Mouse (Mus musculus) thymus, adult 2 months (tissue): ENCODE data around the gene Mettl2. TPM values are rescaled to one million over a fixed set of nuclear protein-coding genes. Genes with fewer than 3 reads are reported as not detected.

ENCODE experiments used
- DNase-seq: peaks from one replicate; pipeline ENCODE4 v3.0.0; 2021
- H3K27ac ChIP-seq: fragments of 200-500 bp; 2 replicates; pipeline ENCODE4 v1.5.1; 2012; ENCODE audit warnings: low read length, control low read depth; ENCODE audit not compliant: control insufficient read depth, insufficient read depth
- H3K27me3 ChIP-seq: fragments of 200-500 bp; 2 replicates; pipeline ENCODE4 v1.6.1; 2012; ENCODE audit warnings: mild to moderate bottlenecking, low read length, moderate library complexity, mixed read lengths; ENCODE audit not compliant: control insufficient read depth, insufficient read depth
- H3K36me3 ChIP-seq: fragments of 200-500 bp; 2 replicates; pipeline ENCODE4 v1.6.1; 2012; ENCODE audit warnings: mild to moderate bottlenecking, low read length, moderate library complexity; ENCODE audit not compliant: control insufficient read depth, insufficient read depth
- H3K4me1 ChIP-seq: fragments of 200-500 bp; replicated peaks from 2 replicates; pipeline ENCODE4 v1.6.1; 2012; ENCODE audit warnings: low read length; ENCODE audit not compliant: control insufficient read depth, insufficient read depth
- H3K4me3 ChIP-seq: fragments of 200-500 bp; 2 replicates; pipeline ENCODE4 v1.5.1; 2012; ENCODE audit warnings: mild to moderate bottlenecking, low read length, control low read depth, moderate library complexity; ENCODE audit not compliant: control insufficient read depth, insufficient read depth
- CTCF ChIP-seq: fragments of 200-500 bp; IDR thresholded peaks from 2 replicates; pipeline ENCODE4 v1.5.1; 2012; ENCODE audit warnings: mild to moderate bottlenecking, control low read depth, low read length, moderate library complexity, borderline replicate concordance; ENCODE audit not compliant: control insufficient read depth, poor library complexity, insufficient read depth; ENCODE audit errors: extremely low read depth
- POLR2A ChIP-seq: fragments of 200-500 bp; IDR thresholded peaks from 2 replicates; pipeline ENCODE4 v1.6.1; 2012; ENCODE audit warnings: mild to moderate bottlenecking, low read length, control low read depth, moderate library complexity; ENCODE audit not compliant: control insufficient read depth, poor library complexity, insufficient read depth; ENCODE audit errors: extremely low read depth
- WGBS: fragments of 180-500 bp; shearing (Covaris S2); methylation state at CpG from one replicate; pipeline ENCODE4 v1.1.7; 2018; 5-methylcytosine and 5-hydroxymethylcytosine counted together
- polyA plus RNA-seq: library from polyadenylated mRNA; depleted of rRNA; stranded (reverse); fragments of >200 nt; gene quantifications from 2 replicates; pipeline ENCODE4 v1.2.3, GENCODE M21; 2012; rRNA removed

Mettl2 gene
- polyA plus RNA-seq, 1 experiment = 20.4 TPM

DNA sequence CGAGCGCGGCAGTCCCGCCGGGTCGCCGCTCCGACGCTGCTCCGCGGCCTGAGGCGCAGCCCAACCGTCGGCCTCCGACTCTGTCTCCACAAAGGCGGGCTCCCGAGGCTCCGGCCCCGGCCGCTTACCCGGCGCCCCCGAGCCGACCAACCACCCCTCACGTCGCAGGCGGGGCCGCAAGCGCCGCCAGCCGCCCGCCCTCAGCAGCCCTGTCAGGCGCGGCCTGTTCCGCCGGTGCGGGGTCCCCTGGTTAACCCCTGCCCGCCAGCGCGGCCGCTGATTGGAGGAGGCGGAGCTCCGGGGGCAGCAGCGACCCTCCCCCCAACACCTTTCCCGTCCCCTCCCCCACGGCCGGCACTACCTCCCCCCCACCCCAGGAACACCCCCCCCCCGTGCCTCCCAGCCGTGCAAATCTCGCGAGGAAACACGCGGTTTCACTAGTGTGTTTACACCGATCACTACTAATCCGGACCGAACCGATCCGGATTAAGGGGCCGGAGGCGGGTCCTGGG, 55.0 kb downstream of the Mettl2 start:
- WGBS = under 1% methylated on average over 59 of the region's 60 CpGs
- Histone ChIP-seq H3K27me3 (no peaks in the 10 kb centered on the region), H3K4me3 (peak overlapping the region; percentile 95), H3K4me1 (peaks cover 10% of the 10 kb centered on the region), H3K36me3 (0 out of 2 replicates have a peak, but pooled peaks cover 4% of the 10 kb centered on the region), H3K27ac (peak overlapping the region; percentile 80)
- peak; percentile 93 for DNase-seq
- peak; percentile 96 for TF ChIP-seq POLR2A
- no peak for TF ChIP-seq CTCF

DNA sequence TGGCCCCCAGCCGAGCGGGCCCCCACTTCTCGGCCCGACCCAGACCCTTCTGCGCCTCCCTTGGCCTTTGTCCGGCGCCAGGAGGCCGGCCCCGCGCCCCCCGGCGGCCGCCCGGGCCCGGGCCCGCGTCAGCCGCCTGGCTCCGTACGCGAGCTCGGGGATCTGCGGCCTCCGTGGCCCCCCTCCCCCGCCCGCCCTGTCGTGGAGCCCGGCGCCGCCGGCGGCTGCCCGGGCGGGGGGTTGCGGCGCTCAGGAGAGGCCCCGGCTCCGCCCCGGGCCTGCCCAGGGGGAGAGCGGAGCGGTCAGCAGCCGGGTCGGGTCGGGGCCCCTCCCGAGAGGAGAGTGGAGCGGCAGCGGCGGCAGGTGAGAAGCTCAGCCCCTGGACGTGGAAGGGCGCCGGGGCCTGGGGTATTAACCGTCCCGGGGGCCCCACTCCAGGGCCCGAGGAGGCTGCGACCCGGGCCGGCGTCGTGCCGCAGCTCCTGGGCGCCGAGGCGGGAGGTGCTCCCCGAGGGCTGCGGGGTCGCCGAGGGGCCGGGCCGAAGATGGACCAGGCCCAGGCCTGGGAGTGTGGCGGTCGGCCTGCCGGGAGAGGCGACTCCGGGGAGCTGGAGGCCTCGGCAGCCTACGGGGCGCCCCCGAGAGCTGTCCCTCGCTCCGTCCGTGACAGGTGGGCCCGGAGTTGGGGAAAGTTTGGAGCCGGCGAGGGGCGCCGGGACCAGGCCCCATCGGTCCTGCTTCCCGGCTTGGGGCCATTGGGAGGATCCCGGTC, 55.6 kb downstream of the Mettl2 start:
- 3% methylated on average over 79 of the region's 89 CpGs for WGBS
- no peak for TF ChIP-seq POLR2A
- no peak; the same call in 1 of the 2 replicates for TF ChIP-seq CTCF
- H3K4me3 ChIP-seq = peak overlapping the region; percentile 90

DNA sequence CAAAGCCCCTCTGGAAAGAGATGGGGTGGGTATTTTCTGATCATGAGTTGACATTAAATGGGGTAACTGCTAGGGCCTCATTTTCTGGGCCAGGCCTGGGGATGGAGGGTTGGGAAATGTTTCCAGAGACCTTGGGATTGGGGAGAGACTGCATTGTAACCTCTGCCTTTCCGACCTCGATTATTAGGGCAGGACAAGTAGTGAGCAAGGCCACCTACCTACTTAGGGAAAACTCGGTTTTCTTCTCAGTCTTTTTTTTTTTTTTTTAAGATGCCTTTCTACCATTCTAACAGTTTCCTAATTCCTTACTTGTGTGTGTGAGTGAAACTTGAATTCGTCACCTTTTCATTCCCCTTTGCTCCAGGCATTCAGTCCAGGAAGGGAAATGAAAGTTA, 56.2 kb downstream of the Mettl2 start:
- no peak for DNase-seq
- Histone ChIP-seq H3K4me3 (peak overlapping the region; percentile 90), H3K36me3 (peaks cover 7% of the 10 kb centered on the region; the same call in 1 of the 2 replicates), H3K4me1 (peaks cover 10% of the 10 kb centered on the region), H3K27ac (peak overlapping the region; percentile 29; the same call in 1 of the 2 replicates), H3K27me3 (no peaks in the 10 kb centered on the region)
- TF ChIP-seq POLR2A (no peak), CTCF (no peak; the same call in 1 of the 2 replicates)
- 5% methylated on average over 4 of the region's 4 CpGs for WGBS

More for the DNA sequence above, 55.6 kb downstream of the Mettl2 start:
- peaks cover 10% of the 10 kb centered on the region for H3K4me1 ChIP-seq
- peak; percentile 57 for DNase-seq
- no peaks in the 10 kb centered on the region for H3K27me3 ChIP-seq
- peaks cover 6% of the 10 kb centered on the region; the same call in 1 of the 2 replicates for H3K36me3 ChIP-seq
- H3K27ac ChIP-seq = peak overlapping the region; percentile 29; the same call in 1 of the 2 replicates

DNA sequence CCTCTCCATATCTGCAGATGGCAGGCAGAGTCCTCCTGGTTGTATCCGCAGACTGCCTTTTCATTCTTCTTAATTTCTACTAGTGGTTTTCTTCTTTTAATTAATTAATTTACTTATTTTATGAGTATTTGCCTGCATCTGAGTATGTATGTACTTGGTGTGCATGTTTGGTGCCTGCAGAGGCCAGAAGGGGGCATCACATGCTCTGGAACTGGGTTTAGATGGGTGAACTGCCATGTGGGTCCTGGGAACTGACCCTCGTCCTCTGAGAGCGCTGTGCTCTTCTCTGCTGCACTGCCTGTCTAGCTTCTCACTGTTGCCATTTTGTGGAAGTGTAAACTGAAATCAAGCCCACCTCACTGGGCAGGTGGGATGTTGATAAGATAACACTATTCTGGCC, 58.5 kb downstream of the Mettl2 start:
- TF ChIP-seq CTCF = no peak
- no peak for TF ChIP-seq POLR2A
- no peak for DNase-seq
- Histone ChIP-seq H3K4me3 (no peak overlapping the region), H3K27ac (no peak overlapping the region), H3K27me3 (no peaks in the 10 kb centered on the region), H3K36me3 (peaks cover 7% of the 10 kb centered on the region; the same call in 1 of the 2 replicates), H3K4me1 (peaks cover 9% of the 10 kb centered on the region)
- WGBS = 93% methylated on average over 3 of the region's 3 CpGs

Other genes starting within 250 kb of the Mettl2 start
- gene Efcab3, start 62.8 kb upstream of the Mettl2 start, polyA plus RNA-seq = 0.15 TPM in 1 of 2 replicates, not detected in the other
- gene Gm10842, start 20.5 kb downstream of the Mettl2 start, polyA plus RNA-seq = not detected in 2 replicates
- 28.6 and 31.6 TPM in 2 replicates for gene Tlk2, start 52.4 kb downstream of the Mettl2 start, polyA plus RNA-seq
- 3.6 and 4.6 TPM in 2 replicates for gene Mrc2, start 166.2 kb downstream of the Mettl2 start, polyA plus RNA-seq